Mouse (Mus musculus) megakaryocyte, embryonic 14.5 days (primary cell): Measurements from ENCODE around the gene Kctd20. TPM values are rescaled to one million over a fixed set of nuclear protein-coding genes. Genes with fewer than 3 reads are reported as not detected.
A peak's percentile ranks its signal among the peaks of the same experiment; 100 is the strongest.
"Not testable (repeated sequence)": the region's sequence is repeated elsewhere in the genome, so short reads cannot be mapped to it uniquely, and the experiment has no call there.

Experiments used
- H3K27me3 ChIP-seq: replicated peaks from 2 replicates; pipeline ENCODE3; 2012; ENCODE audit warnings: inconsistent platforms
- H3K36me3 ChIP-seq: replicated peaks from 2 replicates; pipeline ENCODE3; 2012; ENCODE audit warnings: low read length, inconsistent platforms, mixed read lengths
- H3K4me1 ChIP-seq: 2 replicates; pipeline ENCODE4 v1.6.1; 2012; ENCODE audit warnings: inconsistent platforms
- H3K4me3 ChIP-seq: replicated peaks from 2 replicates; pipeline ENCODE3; 2012; ENCODE audit warnings: moderate library complexity, mild to moderate bottlenecking, inconsistent platforms
- H3K9me3 ChIP-seq: 2 replicates; pipeline ENCODE4 v1.6.1; 2012; ENCODE audit warnings: inconsistent platforms
- FLI1 ChIP-seq: IDR thresholded peaks from 2 replicates; pipeline ENCODE4 v1.6.1; 2012; ENCODE audit warnings: low read length, inconsistent platforms, mixed read lengths
- GATA1 ChIP-seq: IDR thresholded peaks from 3 replicates; pipeline ENCODE4 v1.6.1; 2012; ENCODE audit warnings: mixed read lengths, low read length, inconsistent platforms, borderline replicate concordance
- polyA plus RNA-seq: library from polyadenylated mRNA; stranded (reverse); fragments of >175 nt; gene quantifications from 2 replicates; pipeline ENCODE4 v1.2.3, GENCODE M21; 2012; ENCODE audit warnings: low replicate concordance; ENCODE audit not compliant: insufficient read depth

Kctd20 gene
- polyA plus RNA-seq, 1 experiment, result 27.8 TPM

- no peak overlapping the region for H3K4me3 ChIP-seq
- no peaks in the 10 kb centered on the region for H3K27me3 ChIP-seq
- TF ChIP-seq GATA1 (no peak), FLI1 (no peak)
- peaks cover 92% of the 10 kb centered on the region for H3K36me3 ChIP-seq
- H3K9me3 ChIP-seq, result no peaks in the 10 kb centered on the region
- peaks cover 10% of the 10 kb centered on the region for H3K4me1 ChIP-seq
Measured at GRCm38 (mm10) chr17:28979091-28979490, 27.3 kb downstream of the Kctd20 start.

DNA sequence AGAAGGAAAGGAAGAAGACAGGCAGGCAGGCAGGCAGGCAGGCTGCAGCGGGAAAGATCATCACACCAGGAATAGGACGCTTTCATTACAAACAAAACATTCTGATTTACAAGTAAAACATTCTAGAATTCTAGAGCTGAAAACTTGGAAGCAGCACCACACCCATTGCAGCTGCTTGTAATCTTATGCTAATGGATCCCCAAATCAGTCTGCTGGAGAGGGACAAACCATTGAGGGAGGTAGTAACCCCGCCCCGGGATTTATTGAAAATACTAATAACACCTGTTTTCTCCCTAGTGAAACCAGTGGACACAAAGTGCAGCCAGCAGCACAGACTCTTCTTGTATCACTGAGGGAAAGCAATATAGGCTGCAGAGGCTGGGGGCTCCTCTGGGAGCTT is 29.3 kb downstream of the Kctd20 start:
- no peak for TF ChIP-seq GATA1
- no peak for TF ChIP-seq FLI1
- no peaks in the 10 kb centered on the region for H3K9me3 ChIP-seq
- H3K27me3 ChIP-seq, result no peaks in the 10 kb centered on the region
- H3K4me1 ChIP-seq, result peaks cover 16% of the 10 kb centered on the region
- H3K36me3 ChIP-seq, result peaks cover 88% of the 10 kb centered on the region
- H3K4me3 ChIP-seq, result no peak overlapping the region

DNA sequence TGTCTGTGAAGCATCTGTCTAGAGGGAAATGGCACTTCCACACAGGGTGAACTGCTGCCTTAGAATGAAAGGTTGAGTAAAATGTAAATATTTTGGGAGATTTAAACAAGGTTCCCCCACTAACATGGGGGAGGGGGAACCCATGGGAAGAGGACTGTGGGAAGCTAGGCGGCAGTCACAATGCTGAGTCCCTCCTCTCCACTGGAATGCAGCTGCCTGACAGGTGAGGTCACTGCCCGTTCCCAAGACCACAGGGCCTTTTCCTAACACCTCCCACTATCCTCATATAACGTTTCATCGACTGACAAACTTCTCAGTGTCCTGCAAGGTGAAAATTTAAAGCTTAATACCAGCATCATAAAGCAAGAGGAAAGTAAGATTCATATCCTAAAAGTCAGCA is 30.8 kb downstream of the Kctd20 start:
- peaks cover 88% of the 10 kb centered on the region for H3K36me3 ChIP-seq
- H3K4me3 ChIP-seq, result no peak overlapping the region
- peaks cover 31% of the 10 kb centered on the region for H3K4me1 ChIP-seq

GRCm38 (mm10) chr17:28984724-28985420 is 33.1 kb downstream of the Kctd20 start:
- Histone ChIP-seq H3K27me3 (no peaks in the 10 kb centered on the region), H3K36me3 (peaks cover 89% of the 10 kb centered on the region), H3K4me1 (peaks cover 41% of the 10 kb centered on the region), H3K4me3 (no peak overlapping the region), H3K9me3 (no peaks in the 10 kb centered on the region)
- TF ChIP-seq FLI1 (no peak), GATA1 (no peak)

More for the DNA sequence above, 30.8 kb downstream of the Kctd20 start:
- H3K27me3 ChIP-seq, result no peaks in the 10 kb centered on the region
- TF ChIP-seq GATA1, result no peak
- TF ChIP-seq FLI1, result no peak
- no peaks in the 10 kb centered on the region for H3K9me3 ChIP-seq

- H3K9me3 ChIP-seq, result no peaks in the 10 kb centered on the region
- H3K4me1 ChIP-seq, result peaks cover 51% of the 10 kb centered on the region
- no peak for TF ChIP-seq GATA1
- TF ChIP-seq FLI1, result no peak
- H3K4me3 ChIP-seq, result no peak overlapping the region
- H3K36me3 ChIP-seq, result peaks cover 94% of the 10 kb centered on the region
- H3K27me3 ChIP-seq, result no peaks in the 10 kb centered on the region
Measured at GRCm38 (mm10) chr17:28986833-28987232, 35.1 kb downstream of the Kctd20 start.

GRCm38 (mm10) chr17:28987713-28988112 is 36.0 kb downstream of the Kctd20 start:
- H3K36me3 ChIP-seq, result peaks cover 89% of the 10 kb centered on the region
- H3K4me3 ChIP-seq, result no peak overlapping the region
- H3K4me1 ChIP-seq, result peaks cover 53% of the 10 kb centered on the region
- no peak for TF ChIP-seq GATA1
- no peak for TF ChIP-seq FLI1
- no peaks in the 10 kb centered on the region for H3K27me3 ChIP-seq
- H3K9me3 ChIP-seq, result no peaks in the 10 kb centered on the region

GRCm38 (mm10) chr17:28988291-28988690 is 36.5 kb downstream of the Kctd20 start:
- peaks cover 86% of the 10 kb centered on the region for H3K36me3 ChIP-seq
- TF ChIP-seq FLI1 (no peak), GATA1 (no peak)
- H3K27me3 ChIP-seq, result no peaks in the 10 kb centered on the region

GRCm38 (mm10) chr17:28988996-28989395 is 37.2 kb downstream of the Kctd20 start:
- H3K36me3 ChIP-seq, result peaks cover 80% of the 10 kb centered on the region

More at GRCm38 (mm10) chr17:28988291-28988690, 36.5 kb downstream of the Kctd20 start:
- Histone ChIP-seq H3K4me1 (peaks cover 53% of the 10 kb centered on the region), H3K4me3 (no peak overlapping the region), H3K9me3 (no peaks in the 10 kb centered on the region)

DNA sequence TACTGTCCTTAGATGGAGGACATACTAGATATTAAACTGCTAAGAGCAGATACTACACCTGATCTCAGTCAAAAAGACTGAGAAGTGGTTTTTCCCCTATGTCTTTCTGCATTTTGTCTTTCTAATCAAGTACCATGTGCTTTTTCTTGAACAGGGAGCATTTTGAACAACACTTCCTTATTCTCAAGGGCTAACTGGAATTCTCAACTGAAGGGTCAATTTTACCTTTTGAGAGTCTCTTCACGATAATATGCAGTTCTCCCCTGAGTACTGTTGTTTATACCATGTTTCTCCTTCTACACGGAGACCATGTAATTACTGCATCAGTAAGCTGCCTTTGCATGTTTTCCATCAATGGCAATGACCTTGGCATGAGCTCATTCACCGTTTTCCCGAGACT is 38.3 kb downstream of the Kctd20 start:
- Histone ChIP-seq H3K4me3 (no peak overlapping the region), H3K4me1 (peaks cover 53% of the 10 kb centered on the region), H3K36me3 (peaks cover 78% of the 10 kb centered on the region), H3K27me3 (no peaks in the 10 kb centered on the region), H3K9me3 (no peaks in the 10 kb centered on the region)
- TF ChIP-seq GATA1 (no peak), FLI1 (no peak)

More at GRCm38 (mm10) chr17:28988996-28989395, 37.2 kb downstream of the Kctd20 start:
- H3K9me3 ChIP-seq, result no peaks in the 10 kb centered on the region
- H3K4me3 ChIP-seq, result no peak overlapping the region
- no peak for TF ChIP-seq FLI1
- TF ChIP-seq GATA1, result no peak
- H3K27me3 ChIP-seq, result no peaks in the 10 kb centered on the region
- H3K4me1 ChIP-seq, result peaks cover 53% of the 10 kb centered on the region

GRCm38 (mm10) chr17:28991286-28991685 is 39.5 kb downstream of the Kctd20 start:
- H3K4me1 ChIP-seq, result peaks cover 49% of the 10 kb centered on the region
- H3K4me3 ChIP-seq, result peak overlapping the region; percentile 78
- H3K36me3 ChIP-seq, result peaks cover 76% of the 10 kb centered on the region
- no peaks in the 10 kb centered on the region for H3K27me3 ChIP-seq
- no peak for TF ChIP-seq FLI1
- no peak for TF ChIP-seq GATA1
- no peaks in the 10 kb centered on the region for H3K9me3 ChIP-seq

DNA sequence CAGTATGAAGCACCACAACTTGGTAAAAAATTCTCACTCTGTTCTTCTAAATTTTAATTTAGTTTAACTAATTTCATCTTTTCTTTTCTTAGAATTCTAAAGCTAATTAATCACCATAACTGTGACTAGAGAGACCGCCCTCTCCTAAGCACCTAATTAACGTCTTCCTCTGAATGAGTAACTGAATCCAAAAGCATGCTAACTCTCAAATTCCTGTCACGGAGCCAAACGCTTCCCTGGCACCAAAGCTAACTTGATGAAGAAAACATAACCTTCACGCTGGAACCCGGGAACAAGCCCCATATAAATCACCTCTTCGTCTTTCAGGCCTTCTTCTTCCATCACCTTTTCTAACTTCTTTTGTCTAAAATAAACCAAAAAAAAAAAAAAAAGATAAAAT is 40.4 kb downstream of the Kctd20 start:
- no peaks in the 10 kb centered on the region for H3K9me3 ChIP-seq
- no peaks in the 10 kb centered on the region for H3K27me3 ChIP-seq
- peaks cover 45% of the 10 kb centered on the region for H3K4me1 ChIP-seq
- TF ChIP-seq GATA1 (no peak), FLI1 (no peak)
- peaks cover 76% of the 10 kb centered on the region for H3K36me3 ChIP-seq
- H3K4me3 ChIP-seq, result peak overlapping the region; percentile 83

DNA sequence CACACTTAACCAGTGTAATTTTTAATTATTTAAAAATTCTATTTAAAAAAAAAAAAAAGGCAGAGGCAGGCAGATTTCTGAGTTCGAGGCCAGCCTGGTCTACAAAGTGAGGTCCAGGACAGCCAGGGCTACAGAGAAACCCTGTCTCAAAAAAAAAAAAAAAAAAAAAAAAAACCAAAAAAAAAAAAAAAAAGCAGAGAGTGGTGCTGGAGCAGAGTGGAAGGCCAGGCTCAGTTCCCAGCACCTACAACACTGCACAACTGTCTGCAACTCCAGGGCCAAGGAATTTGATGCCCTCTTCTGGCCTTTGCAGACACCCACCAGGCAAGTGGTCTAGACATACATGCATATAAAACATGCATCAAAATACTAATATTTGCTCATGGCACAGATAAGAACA is 41.3 kb downstream of the Kctd20 start:
- not testable (repeated sequence) for H3K9me3 ChIP-seq, H3K4me3 ChIP-seq, H3K27me3 ChIP-seq
- Histone ChIP-seq H3K4me1 (peaks cover 42% of the 10 kb centered on the region), H3K36me3 (peaks cover 76% of the 10 kb centered on the region)
